Mouse (Mus musculus): ENCODE measurements around the gene Tes. TPM values are rescaled to one million over a fixed set of nuclear protein-coding genes. Genes with fewer than 3 reads are reported as not detected.

Gene Tes
- total and polyA plus RNA-seq, 3 experiments: not detected

- dilution Hi-C loops (cut with MboI; ENCODE audit: extremely low pct_ligation_motif_present, extremely low pct_unique_long_range_greater_than_20kb, low sequenced_read_pairs) (no loop called here), in situ Hi-C loops (cut with MboI; ENCODE audit: low pct_ligation_motif_present, low pct_unique_long_range_greater_than_20kb, low sequenced_read_pairs) (no loop called here)
- Histone ChIP-seq H3K79me2 (replicated peaks; ENCODE audit: control insufficient read depth, extremely low read depth, insufficient read depth, poor library complexity, severe bottlenecking) (no peaks in the 10 kb centered on the region), H3K4me3 (replicated peaks in 1 of 3; ENCODE audit: low read depth in 2 of 3, low read length in 2 of 3, poor library complexity in 1 of 3) (no peak overlapping the region), H3K4me2 (ENCODE audit: insufficient read depth, low read depth, poor library complexity, severe bottlenecking) (no peak overlapping the region), H3K4me1 (ENCODE audit: control insufficient read depth in 1 of 2, insufficient read depth in 2 of 2) (peaks cover 0 to 17% of the 10 kb centered on the region in 2 experiments; a peak in 2 of 4 replicates), H3K9ac (ENCODE audit: insufficient read depth, low read depth) (no peak overlapping the region), H3K27ac (ENCODE audit: insufficient read depth, low read depth) (no peak overlapping the region), H3K36me3 (replicated peaks in 1 of 2; ENCODE audit: control insufficient read depth in 1 of 2, insufficient read depth in 1 of 2, low read length in 1 of 2) (no peaks in the 10 kb centered on the region), H3K9me3 (replicated peaks; ENCODE audit: low read length) (no peaks in the 10 kb centered on the region), H3K27me3 (replicated peaks) (no peaks in the 10 kb centered on the region)
- DNase-seq (ENCODE audit: extremely low read depth): no peak
- TF ChIP-seq POLR2AphosphoS2 (IDR thresholded peaks at IDR 0.05; ENCODE audit: low read depth, low read length) (no peak), UBTF (IDR thresholded peaks at IDR 0.05; ENCODE audit: low read depth, low read length) (no peak), MYC (IDR thresholded peaks at IDR 0.05; ENCODE audit: low read depth, low read length) (no peak), USF1 (IDR thresholded peaks at IDR 0.05; ENCODE audit: low read depth, low read length) (no peak)
These were observed 75.1 kb downstream of the Tes start for GRCm38 (mm10) chr6:17140021-17140420.

DNA sequence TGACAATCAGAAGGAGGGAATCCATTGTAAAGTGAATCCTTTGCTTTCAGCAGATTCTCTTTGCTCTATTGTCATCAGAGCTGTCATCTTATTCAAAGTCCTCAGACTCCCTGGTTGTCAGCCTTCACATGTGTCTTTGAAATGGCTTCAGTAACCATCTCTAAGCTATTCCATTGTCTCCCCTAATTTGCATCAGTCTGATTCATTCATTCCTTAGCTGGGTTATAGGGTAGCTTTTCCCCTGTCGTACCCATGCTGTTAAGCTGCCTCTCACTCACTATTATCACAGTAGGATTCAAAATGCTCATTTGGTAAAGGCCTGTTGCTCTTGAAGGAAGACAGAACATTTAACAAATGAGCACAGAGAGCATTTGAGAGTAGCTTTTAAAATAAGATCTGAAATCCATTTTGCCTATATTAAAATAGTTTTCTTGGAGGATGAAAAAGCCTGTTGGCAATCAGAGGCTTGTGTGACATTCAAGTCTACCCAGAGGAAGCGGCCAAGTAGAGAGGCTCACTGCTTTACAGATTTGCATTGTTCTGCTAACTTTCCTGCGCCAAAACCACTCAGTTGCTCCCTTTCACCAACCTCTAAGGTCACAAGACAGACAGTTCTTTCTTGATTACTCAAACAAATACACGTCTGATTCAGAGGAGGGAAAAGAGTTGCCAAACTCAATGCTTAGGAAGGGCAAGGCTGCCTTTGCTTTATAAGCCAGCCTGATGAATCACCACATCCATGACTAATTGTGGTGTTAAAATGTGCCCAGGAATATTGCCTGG lies 77.8 kb downstream of the Tes start:
- no peaks in the 10 kb centered on the region for H3K27me3 ChIP-seq (replicated peaks)
- in situ Hi-C loops (cut with MboI; ENCODE audit: low pct_ligation_motif_present, low pct_unique_long_range_greater_than_20kb, low sequenced_read_pairs): no loop called here
- H3K36me3 ChIP-seq (replicated peaks in 1 of 2; ENCODE audit: control insufficient read depth in 1 of 2, insufficient read depth in 1 of 2, low read length in 1 of 2): no peaks in the 10 kb centered on the region
- H3K4me1 ChIP-seq (ENCODE audit: control insufficient read depth in 1 of 2, insufficient read depth in 2 of 2): peaks cover 0 to 17% of the 10 kb centered on the region in 2 experiments; a peak in 2 of 4 replicates
- TF ChIP-seq GABPA (IDR thresholded peaks at IDR 0.05; ENCODE audit: insufficient replicate concordance, low read depth, low read length) (no peak), SMC3 (IDR thresholded peaks at IDR 0.05; ENCODE audit: low read depth, low read length) (no peak), HCFC1 (IDR thresholded peaks at IDR 0.05; ENCODE audit: low read depth, low read length) (no peak), EP300 (IDR thresholded peaks at IDR 0.05; ENCODE audit: low read length) (no peak), NELFE (IDR thresholded peaks at IDR 0.05; ENCODE audit: low read depth, low read length) (no peak), TBP (conservative IDR thresholded peaks at IDR 0.05; ENCODE audit: low read depth, low read length) (no peak), BHLHE40 (IDR thresholded peaks at IDR 0.05; ENCODE audit: low read depth, low read length) (no peak), PAX5 (IDR thresholded peaks at IDR 0.05; ENCODE audit: low read length) (no peak), JUN (IDR thresholded peaks at IDR 0.05; ENCODE audit: insufficient read depth, low read depth, low read length) (no peak), ZC3H11A (IDR thresholded peaks at IDR 0.05; ENCODE audit: low read depth, low read length) (no peak), RCOR1 (conservative IDR thresholded peaks at IDR 0.05; ENCODE audit: low read depth, low read length) (no peak)
- no peak overlapping the region for H3K4me2 ChIP-seq (ENCODE audit: insufficient read depth, low read depth, poor library complexity, severe bottlenecking)
- no peaks in the 10 kb centered on the region for H3K9me3 ChIP-seq (replicated peaks; ENCODE audit: low read length)
- no peak overlapping the region for H3K9ac ChIP-seq (ENCODE audit: insufficient read depth, low read depth)
- no peak overlapping the region for H3K27ac ChIP-seq (ENCODE audit: insufficient read depth, low read depth)
- dilution Hi-C loops (cut with MboI; ENCODE audit: extremely low pct_ligation_motif_present, extremely low pct_unique_long_range_greater_than_20kb, low sequenced_read_pairs): no loop called here
- no peaks in the 10 kb centered on the region for H3K79me2 ChIP-seq (replicated peaks; ENCODE audit: control insufficient read depth, extremely low read depth, insufficient read depth, poor library complexity, severe bottlenecking)
- peak; percentile 73 for DNase-seq (ENCODE audit: extremely low read depth)
- H3K4me3 ChIP-seq (replicated peaks in 1 of 3; ENCODE audit: low read depth in 2 of 3, low read length in 2 of 3, poor library complexity in 1 of 3): no peak overlapping the region

Data from CH12.LX (cell line).